Mouse (Mus musculus) lung, postnatal 14 days (tissue): ENCODE results near the gene Dek.

Source experiments
- DNase-seq: peaks from one replicate; pipeline ENCODE4 v3.0.0; 2021

Dek gene

GRCm38 (mm10) chr13:47105711-47106579, at the start of gene Dek:
TSS of gene Dek (minus strand) at chr13:47106201.
- DNase-seq, result peak; percentile 84

GRCm38 (mm10) chr13:47154866-47155265, 48.9 kb upstream of the Dek start:
- no peak for DNase-seq

DNA sequence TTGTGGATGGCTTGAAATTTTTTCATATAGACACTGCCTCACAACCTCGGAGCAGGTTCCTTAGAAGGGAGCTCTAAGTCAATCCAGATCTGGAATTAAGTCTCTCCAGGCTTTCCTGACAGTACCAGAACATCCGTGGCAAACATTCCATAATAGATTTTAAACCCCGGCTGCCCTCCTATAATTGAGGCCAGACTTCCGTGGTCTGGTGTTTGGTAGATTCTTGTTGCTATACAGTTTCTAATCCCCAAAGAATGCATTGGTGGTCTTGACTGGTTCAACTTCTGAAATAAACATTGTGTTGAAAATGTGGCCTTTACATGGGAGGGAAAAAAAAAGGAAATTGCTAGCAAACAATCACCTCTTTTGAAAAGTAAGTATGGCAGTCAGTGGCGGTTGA, 47.2 kb upstream of the Dek start:
- DNase-seq, result no peak

- DNase-seq, result peak; percentile 62
These were observed 46.4 kb upstream of the Dek start for GRCm38 (mm10) chr13:47152390-47152789.

- DNase-seq, result peak; percentile 46
These were observed 45.1 kb upstream of the Dek start for GRCm38 (mm10) chr13:47151060-47151459.

GRCm38 (mm10) chr13:47149993-47150392, 44.0 kb upstream of the Dek start:
- DNase-seq, result no peak

DNA sequence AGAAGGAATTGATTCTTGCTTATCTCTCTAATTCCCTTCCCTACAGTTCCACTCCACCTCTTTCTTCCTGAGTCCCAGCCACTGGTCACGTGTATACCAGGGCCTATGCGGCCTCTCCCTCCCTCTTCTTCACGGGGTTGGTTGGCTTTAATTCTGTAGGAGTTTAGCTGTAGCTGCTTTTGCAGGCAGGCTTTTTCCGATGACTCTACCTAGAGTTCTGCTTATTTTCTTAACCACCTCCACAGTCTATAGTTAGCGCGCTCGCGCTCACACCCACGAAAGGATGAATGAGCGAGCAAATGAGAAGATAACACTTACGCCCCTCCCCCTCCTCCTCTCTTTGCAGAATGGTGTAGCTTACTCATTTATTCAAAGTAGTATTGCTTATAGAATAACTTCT, 42.6 kb upstream of the Dek start:
- DNase-seq, result no peak

DNA sequence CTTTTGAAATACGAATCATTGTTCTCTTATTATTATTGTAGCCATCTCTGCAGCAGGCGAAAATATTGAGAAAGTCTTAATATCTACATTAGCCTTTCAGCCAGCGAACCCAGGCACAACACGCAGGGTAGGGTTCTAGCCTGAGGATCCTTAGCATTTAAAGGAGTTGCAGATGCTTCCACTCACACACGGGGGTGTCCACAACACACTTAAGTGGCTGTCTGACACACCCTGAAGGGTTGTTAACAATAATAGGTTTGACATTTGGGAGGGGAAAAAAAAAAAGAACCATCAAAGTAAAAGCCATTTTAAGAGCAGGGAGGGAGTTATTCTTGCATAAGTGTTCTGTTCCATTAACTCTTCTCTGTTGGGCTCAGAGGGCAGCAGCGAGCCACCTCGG, 40.4 kb upstream of the Dek start:
- DNase-seq, result no peak

GRCm38 (mm10) chr13:47145939-47146338, 39.9 kb upstream of the Dek start:
- no peak for DNase-seq

GRCm38 (mm10) chr13:47142764-47143163, 36.8 kb upstream of the Dek start:
- DNase-seq, result no peak

DNA sequence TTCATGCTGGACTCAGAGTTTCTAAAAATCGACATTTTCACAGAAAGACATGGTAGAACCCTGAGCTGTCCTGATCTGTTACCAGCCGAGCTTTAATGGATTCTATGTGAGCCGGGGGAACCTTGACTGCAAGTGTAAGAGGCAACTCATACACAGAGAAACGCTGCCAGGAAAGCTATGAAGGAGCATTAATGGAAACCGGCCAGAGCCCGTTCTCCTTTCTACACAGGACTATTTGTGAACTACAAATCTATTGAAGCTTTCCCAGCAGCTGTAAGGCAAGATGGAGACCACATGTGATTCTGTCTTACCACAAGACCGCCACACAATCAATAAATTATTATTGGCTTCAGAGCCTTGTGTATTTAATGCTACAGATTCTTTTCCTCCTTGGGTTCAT, 29.7 kb upstream of the Dek start:
- DNase-seq, result no peak

DNA sequence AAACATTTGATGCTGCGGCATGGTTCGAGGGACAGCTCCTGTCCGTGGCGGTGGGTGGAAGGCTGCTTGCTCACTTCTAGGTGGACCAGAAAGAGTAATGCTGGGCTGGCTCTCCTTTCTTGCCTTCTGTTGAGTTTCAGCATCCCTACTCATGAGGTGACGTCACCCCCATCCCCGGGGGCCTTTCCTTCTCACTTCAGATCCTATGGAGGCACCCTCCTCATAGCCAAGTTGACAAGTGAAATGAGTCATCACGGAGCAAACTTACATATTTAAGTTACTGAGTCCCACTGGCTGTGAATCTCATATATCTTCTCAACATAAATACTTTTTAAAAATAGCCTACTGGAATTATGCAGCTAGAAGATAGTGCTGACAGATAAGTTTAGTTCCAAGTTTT, 28.8 kb upstream of the Dek start:
- no peak for DNase-seq

- no peak for DNase-seq
These were observed 27.1 kb upstream of the Dek start for GRCm38 (mm10) chr13:47133058-47133457.

DNA sequence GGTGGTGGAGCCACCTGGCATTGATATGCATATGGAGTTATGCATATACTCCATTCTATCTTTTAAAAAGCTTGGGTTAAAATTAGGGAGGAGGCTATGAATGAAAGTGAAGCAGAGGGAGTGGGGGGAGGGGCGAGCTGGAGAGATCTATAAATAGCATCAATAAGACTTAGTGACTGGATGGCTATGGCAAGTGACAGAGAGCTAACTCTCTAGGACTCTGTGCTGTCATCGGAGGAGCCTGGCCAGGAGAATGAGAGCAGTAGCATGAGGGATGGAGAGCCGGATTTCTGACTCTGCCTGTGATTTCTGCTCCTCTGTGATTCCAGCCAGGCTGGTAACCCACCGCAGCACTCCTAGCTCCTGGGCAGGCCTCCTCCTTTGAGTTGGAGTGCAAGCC, 23.1 kb upstream of the Dek start:
- DNase-seq, result no peak

GRCm38 (mm10) chr13:47125595-47125994, 19.6 kb upstream of the Dek start:
- no peak for DNase-seq

- no peak for DNase-seq
These were observed 19.0 kb upstream of the Dek start for GRCm38 (mm10) chr13:47124986-47125385.

- no peak for DNase-seq
These were observed 18.4 kb upstream of the Dek start for GRCm38 (mm10) chr13:47124449-47124848.

DNA sequence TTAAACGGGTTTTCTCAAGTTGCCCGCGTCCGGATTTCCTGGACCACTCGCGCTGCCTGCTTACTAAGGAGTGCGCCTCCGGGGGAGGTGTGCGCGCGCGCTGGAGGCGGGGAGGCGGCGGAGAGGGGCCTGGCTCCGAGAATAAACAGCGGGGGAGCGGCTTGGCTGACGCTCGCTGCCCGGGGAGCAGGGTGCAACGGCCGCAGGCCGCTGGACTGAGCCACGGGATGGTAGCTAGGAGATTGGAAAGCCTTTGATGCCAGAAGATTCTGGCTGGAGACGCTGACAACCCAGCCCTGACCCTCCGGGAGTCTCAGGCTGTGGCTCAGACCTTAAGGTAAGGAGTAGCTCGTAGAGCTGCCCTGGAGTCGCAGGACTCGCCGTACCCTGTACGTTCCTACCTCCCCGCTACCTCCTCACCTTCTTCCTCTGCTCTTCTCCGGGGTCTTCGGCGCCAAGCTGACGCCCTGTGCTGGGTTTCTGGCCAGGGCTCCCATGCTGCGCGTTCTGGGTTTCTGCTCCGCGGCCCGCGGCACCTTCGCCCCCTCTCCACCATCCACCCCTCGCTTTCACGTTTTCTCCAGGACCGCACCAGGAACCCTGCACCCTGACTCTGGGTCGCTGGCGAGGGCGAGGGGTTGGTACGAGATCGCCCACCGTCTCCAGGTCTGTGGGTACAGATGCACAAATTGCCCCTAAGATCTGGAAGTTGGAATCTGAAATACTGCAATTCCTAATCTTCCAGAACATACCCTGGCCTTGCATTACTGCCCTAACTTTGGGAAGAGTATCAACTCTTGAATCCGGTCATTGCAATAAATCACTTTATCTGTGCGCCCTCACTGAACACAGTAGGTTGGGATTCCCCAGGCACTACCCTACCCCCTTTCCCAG, 16.8 kb upstream of the Dek start, which contains the start of gene Rnf144b:
Gene Rnf144b, plus strand, starts transcription at position 120 of the 894 bp plus-strand sequence.
- peak; percentile 56 for DNase-seq

DNA sequence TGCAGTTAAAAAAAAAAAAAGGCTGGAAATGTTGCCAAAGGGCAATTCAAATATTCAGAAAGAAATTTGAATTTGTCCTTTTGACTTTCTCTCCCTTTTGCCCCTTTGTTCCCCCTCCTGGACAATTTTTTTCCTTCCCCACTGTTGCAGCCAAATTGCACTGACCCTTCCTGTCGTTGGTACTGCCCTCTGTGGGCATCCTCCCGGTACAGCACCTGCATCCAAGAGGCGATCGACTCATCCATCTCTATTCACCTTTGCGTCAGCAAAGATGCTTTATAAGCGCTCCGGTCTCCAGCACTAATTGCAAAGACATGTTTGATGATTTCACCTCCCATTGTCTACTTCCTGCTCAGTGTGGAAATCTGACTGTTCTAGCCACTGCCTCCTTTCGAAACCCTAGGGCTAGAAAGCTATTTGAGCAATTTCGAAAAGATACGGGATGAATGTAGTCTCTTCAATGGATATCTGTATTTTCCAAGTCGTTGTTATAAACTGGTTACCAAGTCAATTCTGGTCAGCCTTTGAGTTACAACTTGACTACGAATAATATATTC, 15.4 kb upstream of the Dek start:
- peak; percentile 7 for DNase-seq

GRCm38 (mm10) chr13:47116000-47116399, 10.0 kb upstream of the Dek start:
- DNase-seq, result no peak

DNA sequence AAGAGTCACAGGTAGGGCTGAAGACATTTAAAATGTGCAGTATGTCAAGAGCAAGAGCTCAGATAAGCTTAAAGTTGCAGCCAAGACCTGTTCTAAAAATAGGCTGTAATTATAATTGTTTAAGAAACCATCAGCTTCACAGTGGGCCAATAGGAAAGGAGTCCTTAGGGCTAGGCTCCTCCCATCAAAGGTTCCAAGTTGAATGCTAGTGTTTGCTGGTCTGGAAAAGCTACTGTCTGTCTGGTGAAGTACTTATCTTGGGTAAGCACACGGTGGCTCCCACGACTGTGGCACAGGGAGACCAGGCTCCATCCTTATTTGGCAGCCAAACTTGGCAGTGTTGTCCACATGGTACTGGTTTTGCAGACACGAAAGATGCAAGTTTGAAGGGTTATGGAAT, 6.9 kb upstream of the Dek start:
- no peak for DNase-seq

- no peak for DNase-seq
These were observed 6.1 kb upstream of the Dek start for GRCm38 (mm10) chr13:47112056-47112455.

- no peak for DNase-seq
These were observed 5.2 kb upstream of the Dek start for GRCm38 (mm10) chr13:47111185-47111584.

DNA sequence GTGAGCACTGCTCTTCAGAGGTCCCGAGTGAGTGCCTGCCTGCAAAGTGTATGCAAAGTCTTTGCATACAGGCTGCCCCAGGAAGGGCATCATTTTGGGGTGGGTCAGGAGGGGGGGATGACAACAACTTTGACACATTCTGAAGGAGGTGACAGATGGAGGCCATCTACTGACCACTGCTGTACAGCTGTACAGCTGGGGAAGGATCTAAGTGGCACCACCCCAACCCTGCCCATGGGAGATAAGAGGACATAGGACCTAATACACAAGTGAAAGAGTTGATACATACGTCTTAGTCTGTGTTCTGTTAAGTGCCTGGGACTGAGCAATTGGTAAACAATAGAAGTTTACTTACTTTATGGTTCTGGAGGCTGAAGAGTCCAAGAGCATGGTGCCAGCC, 3.2 kb upstream of the Dek start:
- DNase-seq, result no peak
